Mouse (Mus musculus) neural tube, embryonic 11.5 days (tissue): Measurements from ENCODE around the gene Cyp2u1. TPM values are rescaled to one million over a fixed set of nuclear protein-coding genes. Genes with fewer than 3 reads are reported as not detected.

Experiments used
- ATAC-seq: fragments of 200-750 bp; cut with Nextera tagmentation; 2 replicates; pipeline ENCODE4 v1.8.0; 2017; ENCODE audit warnings: moderate number of reproducible peaks, mild to moderate bottlenecking, moderate TSS enrichment, moderate library complexity; ENCODE audit not compliant: insufficient read depth, low FRiP score, low TSS enrichment
- DNase-seq: peaks from one replicate; pipeline ENCODE4 v3.0.0-alpha.2; 2015; ENCODE audit warnings: low spot score
- H3K27ac ChIP-seq: fragments of 300-500 bp; sonication (generic); 2 replicates; pipeline ENCODE4 v1.5.1; 2014; ENCODE audit warnings: low read depth, mild to moderate bottlenecking, low read length
- H3K27me3 ChIP-seq: fragments of 300-500 bp; sonication (generic); 2 replicates; pipeline ENCODE4 v1.6.1; 2014; ENCODE audit warnings: mild to moderate bottlenecking, low read length, mixed read lengths; ENCODE audit not compliant: control insufficient read depth, insufficient read depth
- H3K36me3 ChIP-seq: fragments of 300-500 bp; sonication (generic); 2 replicates; pipeline ENCODE4 v1.6.1; 2014; ENCODE audit warnings: mild to moderate bottlenecking, low read length, moderate library complexity, mixed read lengths; ENCODE audit not compliant: control insufficient read depth, insufficient read depth
- H3K4me1 ChIP-seq: fragments of 300-500 bp; sonication (generic); 2 replicates; pipeline ENCODE4 v1.6.1; 2014; ENCODE audit warnings: low read length, mixed read lengths; ENCODE audit not compliant: control insufficient read depth, insufficient read depth
- H3K4me2 ChIP-seq: fragments of 300-500 bp; sonication (generic); 2 replicates; pipeline ENCODE4 v1.6.1; 2014; ENCODE audit warnings: low read depth, mild to moderate bottlenecking, moderate library complexity
- H3K4me3 ChIP-seq: fragments of 300-500 bp; sonication (generic); 2 replicates; pipeline ENCODE4 v1.5.1; 2014; ENCODE audit warnings: low read depth, low read length
- H3K9ac ChIP-seq: fragments of 300-500 bp; sonication (generic); 2 replicates; pipeline ENCODE4 v1.6.1; 2014; ENCODE audit warnings: mild to moderate bottlenecking, low read length
- H3K9me3 ChIP-seq: fragments of 300-500 bp; sonication (generic); 2 replicates; pipeline ENCODE4 v1.6.1; 2016; ENCODE audit warnings: low read length; ENCODE audit not compliant: control insufficient read depth
- WGBS: fragments of 180-500 bp; shearing (Covaris S2); extraction: QIAGEN DNeasy Blood & Tissue Kit; methylation state at CpG from one replicate; pipeline ENCODE4 v1.1.7; 2014; 5-methylcytosine and 5-hydroxymethylcytosine counted together
- polyA plus RNA-seq: library from polyadenylated mRNA; unstranded; fragments of >200 nt; fragmentation: Nextera tagmentation; extraction: Ambion mirVana; gene quantifications from 2 replicates; pipeline ENCODE4 v1.2.1, GENCODE M21; 2014

The Cyp2u1 gene
- polyA plus RNA-seq, 1 experiment from 2014 or later, result 2.3 TPM

- H3K36me3 ChIP-seq, result no peaks in the 10 kb centered on the region; the same call in 1 of the 2 replicates
- no peak overlapping the region for H3K4me2 ChIP-seq
- no peaks in the 10 kb centered on the region for H3K27me3 ChIP-seq
- H3K4me3 ChIP-seq, result no peak overlapping the region
- no peak overlapping the region for H3K27ac ChIP-seq
- ATAC-seq (no peak), DNase-seq (no peak)
- H3K9ac ChIP-seq, result no peak overlapping the region
- H3K9me3 ChIP-seq, result no peaks in the 10 kb centered on the region
- H3K4me1 ChIP-seq, result no peaks in the 10 kb centered on the region
- 93% methylated on average over 3 of the region's 3 CpGs for WGBS
Observed at GRCm38 (mm10) chr3:131258921-131259320, 44.1 kb downstream of the Cyp2u1 start.

DNA sequence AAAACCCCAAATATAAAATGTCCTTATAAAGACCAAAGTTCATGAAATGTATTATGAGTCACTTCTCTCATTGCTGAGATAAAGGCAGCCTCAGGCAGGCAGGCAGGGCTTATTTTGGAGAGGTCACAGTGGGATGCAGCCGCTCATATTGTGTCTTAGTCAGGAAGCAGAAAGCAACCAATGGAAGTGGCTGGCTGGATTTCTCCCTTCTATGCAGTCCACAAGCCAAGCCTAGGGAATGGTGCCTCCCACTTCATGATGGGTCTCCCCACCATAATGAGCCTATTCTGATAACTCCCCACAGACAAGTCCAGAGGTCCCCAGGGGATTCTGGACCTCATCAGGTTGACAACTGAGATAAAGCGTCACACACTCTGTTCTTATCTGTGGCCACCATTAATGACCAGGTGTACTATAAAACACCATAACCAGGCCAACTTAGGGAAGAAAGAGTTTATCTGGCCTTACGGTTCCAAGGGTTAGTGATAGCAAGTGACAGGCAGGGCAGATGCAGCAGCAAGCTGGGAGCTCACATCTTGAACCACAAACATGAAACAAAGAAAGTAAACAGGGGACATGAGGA, 47.5 kb downstream of the Cyp2u1 start:
- H3K9ac ChIP-seq, result no peak overlapping the region
- no peak overlapping the region for H3K4me2 ChIP-seq
- H3K27me3 ChIP-seq, result no peaks in the 10 kb centered on the region
- no peaks in the 10 kb centered on the region; the same call in 1 of the 2 replicates for H3K36me3 ChIP-seq
- H3K27ac ChIP-seq, result no peak overlapping the region
- H3K4me1 ChIP-seq, result no peaks in the 10 kb centered on the region
- no peaks in the 10 kb centered on the region for H3K9me3 ChIP-seq
- DNase-seq (no peak), ATAC-seq (no peak)
- WGBS, result 88% methylated on average over 3 of the region's 3 CpGs
- H3K4me3 ChIP-seq, result no peak overlapping the region

GRCm38 (mm10) chr3:131254991-131255390, 48.0 kb downstream of the Cyp2u1 start:
- no peaks in the 10 kb centered on the region for H3K9me3 ChIP-seq
- H3K4me2 ChIP-seq, result no peak overlapping the region
- no peaks in the 10 kb centered on the region; the same call in 1 of the 2 replicates for H3K36me3 ChIP-seq
- H3K9ac ChIP-seq, result no peak overlapping the region
- ATAC-seq, result no peak
- no peak overlapping the region for H3K4me3 ChIP-seq
- H3K27ac ChIP-seq, result no peak overlapping the region
- 98% methylated on average over 4 of the region's 4 CpGs for WGBS
- no peaks in the 10 kb centered on the region for H3K27me3 ChIP-seq
- DNase-seq, result no peak
- H3K4me1 ChIP-seq, result no peaks in the 10 kb centered on the region

DNA sequence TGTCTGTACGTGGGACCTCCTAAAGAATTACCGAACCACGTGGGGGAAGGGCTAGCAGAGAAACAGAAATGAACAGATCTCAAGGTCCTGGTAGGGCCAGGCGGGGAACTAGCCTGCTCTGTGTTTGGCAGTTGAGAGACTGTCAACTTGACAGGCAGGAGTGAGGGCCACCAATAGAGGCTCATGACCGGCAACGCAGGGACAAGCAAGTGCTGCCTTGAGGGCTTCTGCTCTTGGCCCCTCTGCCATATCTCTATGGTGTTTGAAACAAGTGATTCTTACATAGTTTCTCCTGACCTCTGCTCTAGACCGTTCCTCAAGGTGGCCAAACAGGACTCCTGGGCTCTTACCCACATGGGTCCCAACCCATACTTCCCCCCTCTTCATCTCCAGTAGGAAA, 51.4 kb downstream of the Cyp2u1 start:
- 92% methylated on average over 7 of the region's 7 CpGs for WGBS
- Histone ChIP-seq H3K4me2 (no peak overlapping the region), H3K4me3 (no peak overlapping the region), H3K9me3 (no peaks in the 10 kb centered on the region), H3K9ac (no peak overlapping the region), H3K36me3 (no peaks in the 10 kb centered on the region; the same call in 1 of the 2 replicates), H3K27me3 (no peaks in the 10 kb centered on the region), H3K27ac (no peak overlapping the region), H3K4me1 (no peaks in the 10 kb centered on the region)
- ATAC-seq (no peak), DNase-seq (no peak)

GRCm38 (mm10) chr3:131250978-131251377, 52.0 kb downstream of the Cyp2u1 start:
- 89% methylated on average over 13 of the region's 13 CpGs for WGBS
- Histone ChIP-seq H3K9me3 (no peaks in the 10 kb centered on the region), H3K4me2 (no peak overlapping the region), H3K4me3 (no peak overlapping the region), H3K27ac (no peak overlapping the region), H3K9ac (no peak overlapping the region), H3K27me3 (no peaks in the 10 kb centered on the region), H3K4me1 (no peaks in the 10 kb centered on the region), H3K36me3 (no peaks in the 10 kb centered on the region; the same call in 1 of the 2 replicates)
- DNase-seq, result no peak
- no peak for ATAC-seq

GRCm38 (mm10) chr3:131250283-131250682, 52.7 kb downstream of the Cyp2u1 start:
- Histone ChIP-seq H3K9ac (no peak overlapping the region), H3K4me3 (no peak overlapping the region), H3K9me3 (no peaks in the 10 kb centered on the region), H3K27me3 (no peaks in the 10 kb centered on the region), H3K36me3 (no peaks in the 10 kb centered on the region), H3K4me1 (no peaks in the 10 kb centered on the region), H3K4me2 (no peak overlapping the region), H3K27ac (no peak overlapping the region)
- WGBS, result 90% methylated on average over 2 of the region's 2 CpGs
- ATAC-seq, result no peak
- DNase-seq, result no peak

GRCm38 (mm10) chr3:131248444-131248843, 54.6 kb downstream of the Cyp2u1 start:
- Histone ChIP-seq H3K9ac (no peak overlapping the region), H3K4me2 (no peak overlapping the region), H3K27me3 (no peaks in the 10 kb centered on the region), H3K27ac (no peak overlapping the region), H3K4me3 (no peak overlapping the region), H3K36me3 (no peaks in the 10 kb centered on the region), H3K9me3 (no peaks in the 10 kb centered on the region), H3K4me1 (no peaks in the 10 kb centered on the region)
- ATAC-seq (no peak), DNase-seq (no peak)
- 91% methylated on average over 10 of the region's 10 CpGs for WGBS

- Histone ChIP-seq H3K4me2 (no peak overlapping the region), H3K9me3 (no peaks in the 10 kb centered on the region), H3K4me3 (no peak overlapping the region), H3K9ac (no peak overlapping the region), H3K27me3 (no peaks in the 10 kb centered on the region), H3K36me3 (no peaks in the 10 kb centered on the region), H3K4me1 (no peaks in the 10 kb centered on the region), H3K27ac (no peak overlapping the region)
- DNase-seq, result no peak
- no peak for ATAC-seq
- WGBS, result 89% methylated on average over 5 of the region's 5 CpGs
Observed at GRCm38 (mm10) chr3:131247851-131248250, 55.2 kb downstream of the Cyp2u1 start.

DNA sequence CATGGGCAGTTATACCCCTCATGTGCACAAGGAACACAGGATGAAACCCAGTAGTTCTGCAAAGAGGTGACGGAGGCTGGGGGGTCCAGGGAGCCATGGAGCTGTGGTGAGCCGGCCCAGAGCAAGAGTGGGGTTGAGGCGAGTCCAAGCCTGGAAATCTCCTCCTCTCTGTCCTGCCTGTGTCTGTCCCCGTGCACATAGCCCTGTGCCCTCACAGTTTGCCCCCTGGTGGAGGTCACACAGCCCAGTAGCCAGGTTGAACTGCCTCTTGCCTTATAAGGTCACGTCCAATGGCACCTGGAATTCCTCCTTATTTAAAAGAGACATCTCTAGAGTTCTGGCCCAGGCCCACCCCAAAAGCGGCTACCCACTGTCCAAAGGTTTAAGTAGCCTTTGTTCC, 55.6 kb downstream of the Cyp2u1 start:
- Histone ChIP-seq H3K27ac (no peak overlapping the region), H3K4me2 (no peak overlapping the region), H3K27me3 (no peaks in the 10 kb centered on the region), H3K4me1 (no peaks in the 10 kb centered on the region), H3K4me3 (no peak overlapping the region), H3K9ac (no peak overlapping the region), H3K36me3 (no peaks in the 10 kb centered on the region), H3K9me3 (no peaks in the 10 kb centered on the region)
- no peak for DNase-seq
- no peak for ATAC-seq
- WGBS, result 87% methylated on average over 6 of the region's 6 CpGs
